Comparison of ENCODE assay signal across 11 mouse cellular contexts in genomic region chr4:109930445-109930844, GRCm38 (mm10). TPM values are rescaled to one million over a fixed set of nuclear protein-coding genes. Genes with fewer than 3 reads are reported as not detected.
DNase-seq lines count a peak whose midpoint lies in the region; ATAC-seq and TF ChIP-seq lines count a peak whose summit lies in the region.
"Had no signal": no experiment of that assay in that cellular context is flagged by ENCODE, and none has a peak within 500 bp of the region (broad histone marks: within the 10 kb centered on the region; RNA-seq: fewer than 3 reads in every experiment).

No protein-coding gene starts in this region.

- H3K9me3 ChIP-seq in midbrain, postnatal 0 days (ENCODE audit: low read length): no peaks in the 10 kb centered on the region
- H3K9me3 ChIP-seq in midbrain, embryonic 10.5 days (replicated peaks): no peaks in the 10 kb centered on the region
- H3K9me3 ChIP-seq: embryonic facial prominence, embryonic 15.5 days; neural tube, embryonic 13.5 days had no signal

- H3K9ac ChIP-seq in midbrain, postnatal 0 days (replicated peaks; ENCODE audit: low read length, poor library complexity, severe bottlenecking): no peak overlapping the region
- H3K9ac ChIP-seq: embryonic facial prominence, embryonic 15.5 days; neural tube, embryonic 13.5 days had no signal

- DNase-seq in embryo, embryonic 10 days (ENCODE audit: low spot score): peak; percentile 18
- no peak for DNase-seq in embryo, embryonic 9.5 days (ENCODE audit: extremely low spot score)
- no peak for DNase-seq in midbrain, postnatal 0 days (ENCODE audit: low spot score)
- no peak for DNase-seq in midbrain, embryonic 10.5 days (ENCODE audit: low spot score)
- peak; percentile 2 for DNase-seq in forelimb bud, embryonic 11.5 days (ENCODE audit: low read depth, low spot score)
- peak; percentile 30 for DNase-seq in thymus, postnatal 4 days
- no peak for DNase-seq in layer of hippocampus, postnatal 14 days (ENCODE audit: low spot score in 2 of 2)
- no peak for DNase-seq in ovary, postnatal 10 days (ENCODE audit: low spot score)

- H3K4me1 ChIP-seq in midbrain, postnatal 0 days (ENCODE audit: insufficient read depth, low read length): no peaks in the 10 kb centered on the region
- H3K4me1 ChIP-seq in midbrain, embryonic 10.5 days: no peaks in the 10 kb centered on the region
- H3K4me1 ChIP-seq: embryonic facial prominence, embryonic 15.5 days; neural tube, embryonic 13.5 days had no signal

- WGBS in midbrain, postnatal 0 days: 100% methylated on average over 1 of the region's 1 CpGs
- 80% methylated on average over 1 of the region's 1 CpGs for WGBS in midbrain, embryonic 10.5 days

- peak; percentile 32 for TF ChIP-seq CTCF in midbrain, postnatal 0 days (IDR thresholded peaks at IDR 0.05)

- no peak overlapping the region for H3K4me2 ChIP-seq in midbrain, postnatal 0 days (ENCODE audit: low read depth, low read length, poor library complexity, severe bottlenecking)
- H3K4me2 ChIP-seq: embryonic facial prominence, embryonic 15.5 days; neural tube, embryonic 13.5 days had no signal

- no peak overlapping the region for H3K27ac ChIP-seq in midbrain, postnatal 0 days (ENCODE audit: low read depth, low read length)
- no peak overlapping the region for H3K27ac ChIP-seq in midbrain, embryonic 10.5 days (replicated peaks)
- H3K27ac ChIP-seq: embryonic facial prominence, embryonic 15.5 days; neural tube, embryonic 13.5 days had no signal

- no peak for ATAC-seq in midbrain, postnatal 0 days (ENCODE audit: low FRiP score)

- H3K27me3 ChIP-seq in midbrain, postnatal 0 days (ENCODE audit: insufficient read depth, low read length): no peaks in the 10 kb centered on the region
- H3K27me3 ChIP-seq in midbrain, embryonic 10.5 days (ENCODE audit: low read depth, poor library complexity, severe bottlenecking): no peaks in the 10 kb centered on the region
- H3K27me3 ChIP-seq: embryonic facial prominence, embryonic 15.5 days; neural tube, embryonic 13.5 days had no signal

- H3K36me3 ChIP-seq in midbrain, postnatal 0 days (ENCODE audit: insufficient read depth, low read length): 0 out of 2 replicates have a peak, but pooled peaks cover 2% of the 10 kb centered on the region
- peaks cover 2% of the 10 kb centered on the region; the same call in 1 of the 2 replicates for H3K36me3 ChIP-seq in midbrain, embryonic 10.5 days

- H3K4me3 ChIP-seq in midbrain, postnatal 0 days (ENCODE audit: low read depth, low read length): no peak overlapping the region
- no peak overlapping the region for H3K4me3 ChIP-seq in midbrain, embryonic 10.5 days
- H3K4me3 ChIP-seq: embryonic facial prominence, embryonic 15.5 days; neural tube, embryonic 13.5 days had no signal

RNA-seq across cellular contexts. Expression of gene Dmrta2, which starts 47.4 kb away (rescaled TPM):
- 1.4 and 3.7 TPM in 2 replicates for total RNA-seq in midbrain, postnatal 0 days (2014; rRNA removed)
- 0.43 and 0.44 TPM in 2 replicates for polyA plus RNA-seq in midbrain, postnatal 0 days (2015; fragmentation: Nextera tagmentation; extraction: Ambion mirVana)
- polyA plus RNA-seq in midbrain, embryonic 10.5 days (2016; fragmentation: Nextera tagmentation; extraction: Ambion mirVana): 2.3 and 2.4 TPM in 2 replicates
- total RNA-seq in layer of hippocampus, postnatal 14 days (2021): 1 to 10 TPM; 4.7 to 5.7 TPM
- total RNA-seq: megakaryocyte, adult 5-6 weeks had no signal

Comparison
In these comparisons a context has a peak if more than half of its experiments do, and no peak if none do; other contexts are left out.
1. DNase-seq: peak in embryo, embryonic 10 days (single experiment), forelimb bud, embryonic 11.5 days (single experiment) and thymus, postnatal 4 days (single experiment); none in embryo, embryonic 9.5 days (single experiment), midbrain, postnatal 0 days (single experiment), midbrain, embryonic 10.5 days (single experiment), layer of hippocampus, postnatal 14 days (0 of 2) and ovary, postnatal 10 days (single experiment).